Mouse (Mus musculus): Measurements from ENCODE around the gene Ptov1.

Ptov1 gene

GRCm38 (mm10) chr7:44869697-44870528 is at the start of gene Ptov1:
Ptov1 (minus strand) TSS chr7:44869788.
- peak; percentile 97 to 98 for DNase-seq (ENCODE audit: low spot score in 2 of 2)

GRCm38 (mm10) chr7:44919127-44919526 is 49.5 kb upstream of the Ptov1 start:
- no peak for DNase-seq (ENCODE audit: low spot score in 2 of 2)

GRCm38 (mm10) chr7:44918219-44918618 is 48.6 kb upstream of the Ptov1 start:
- DNase-seq (ENCODE audit: low spot score in 2 of 2) = no peak

- DNase-seq (ENCODE audit: low spot score in 2 of 2) = no peak
These were observed 47.3 kb upstream of the Ptov1 start for GRCm38 (mm10) chr7:44916881-44917280.

- no peak for DNase-seq (ENCODE audit: low spot score in 2 of 2)
These were observed 46.6 kb upstream of the Ptov1 start for GRCm38 (mm10) chr7:44916191-44916590.

- no peak for DNase-seq (ENCODE audit: low spot score in 2 of 2)
These were observed 45.7 kb upstream of the Ptov1 start for GRCm38 (mm10) chr7:44915314-44915713.

- DNase-seq (ENCODE audit: low spot score in 2 of 2) = no peak
These were observed 44.8 kb upstream of the Ptov1 start for GRCm38 (mm10) chr7:44914396-44914795.

GRCm38 (mm10) chr7:44908706-44909476 is 39.3 kb upstream of the Ptov1 start:
- peak in 1 of 2 experiments; percentile 34 for DNase-seq (ENCODE audit: low spot score in 2 of 2)

- DNase-seq (ENCODE audit: low spot score in 2 of 2) = peak; percentile 59 to 63
These were observed 35.8 kb upstream of the Ptov1 start for GRCm38 (mm10) chr7:44905430-44905829.

GRCm38 (mm10) chr7:44901230-44901722 is 31.7 kb upstream of the Ptov1 start:
- no peak for DNase-seq (ENCODE audit: low spot score in 2 of 2)

GRCm38 (mm10) chr7:44900632-44901031 is 31.0 kb upstream of the Ptov1 start:
- DNase-seq (ENCODE audit: low spot score in 2 of 2) = no peak

- DNase-seq (ENCODE audit: low spot score in 2 of 2) = no peak
These were observed 29.0 kb upstream of the Ptov1 start for GRCm38 (mm10) chr7:44898607-44899006.

GRCm38 (mm10) chr7:44896499-44896898 is 26.9 kb upstream of the Ptov1 start:
- no peak for DNase-seq (ENCODE audit: low spot score in 2 of 2)

- peak; percentile 93 for DNase-seq (ENCODE audit: low spot score in 2 of 2)
These were observed 26.2 kb upstream of the Ptov1 start, which contains the start of gene Fuz for GRCm38 (mm10) chr7:44895593-44896434. Fuz (plus strand) TSS chr7:44896079.

- no peak for DNase-seq (ENCODE audit: low spot score in 2 of 2)
These were observed 25.6 kb upstream of the Ptov1 start for GRCm38 (mm10) chr7:44895206-44895592.

- no peak for DNase-seq (ENCODE audit: low spot score in 2 of 2)
These were observed 24.6 kb upstream of the Ptov1 start for GRCm38 (mm10) chr7:44894175-44894574.

- DNase-seq (ENCODE audit: low spot score in 2 of 2) = no peak
These were observed 23.6 kb upstream of the Ptov1 start for GRCm38 (mm10) chr7:44893197-44893596.

GRCm38 (mm10) chr7:44892276-44892921 is 22.8 kb upstream of the Ptov1 start, which contains the start of gene Med25:
Med25 (minus strand) TSS chr7:44892712.
- DNase-seq (ENCODE audit: low spot score in 2 of 2) = peak; percentile 90 to 97

GRCm38 (mm10) chr7:44891611-44892010 is 22.0 kb upstream of the Ptov1 start:
- DNase-seq (ENCODE audit: low spot score in 2 of 2) = no peak

GRCm38 (mm10) chr7:44890737-44891136 is 21.1 kb upstream of the Ptov1 start:
- DNase-seq (ENCODE audit: low spot score in 2 of 2) = no peak

GRCm38 (mm10) chr7:44890180-44890579 is 20.6 kb upstream of the Ptov1 start:
- no peak for DNase-seq (ENCODE audit: low spot score in 2 of 2)
